Mouse (Mus musculus) urinary bladder, postnatal 25 days (tissue): ENCODE results near the gene Gstp1.
A peak's percentile ranks its signal among the peaks of the same experiment; 100 is the strongest.
"Not testable (repeated sequence)": the region's sequence is repeated elsewhere in the genome, so short reads cannot be mapped to it uniquely, and the experiment has no call there.

ENCODE experiments used
- DNase-seq: peaks from one replicate; pipeline ENCODE4 v3.0.0; 2022; ENCODE audit warnings: low spot score

Gstp1 gene

GRCm38 (mm10) chr19:4060044-4060898, 22.5 kb upstream of the Gstp1 start:
- not testable (repeated sequence) for DNase-seq

GRCm38 (mm10) chr19:4059069-4059740, 21.4 kb upstream of the Gstp1 start, which contains the start of gene Gstp3:
TSS of gene Gstp3 (minus strand) at chr19:4059569.
- DNase-seq, result no peak

- DNase-seq, result no peak
These were observed 20.8 kb upstream of the Gstp1 start for GRCm38 (mm10) chr19:4058581-4058980.

- no peak for DNase-seq
These were observed 20.2 kb upstream of the Gstp1 start for GRCm38 (mm10) chr19:4057962-4058361.

- no peak for DNase-seq
These were observed 19.6 kb upstream of the Gstp1 start for GRCm38 (mm10) chr19:4057389-4057788.

- no peak for DNase-seq
These were observed 18.9 kb upstream of the Gstp1 start for GRCm38 (mm10) chr19:4056727-4057126.

- DNase-seq, result no peak
These were observed 18.3 kb upstream of the Gstp1 start for GRCm38 (mm10) chr19:4055947-4056693.

- no peak for DNase-seq
These were observed 17.6 kb upstream of the Gstp1 start for GRCm38 (mm10) chr19:4055216-4055946.

- DNase-seq, result no peak
These were observed 16.8 kb upstream of the Gstp1 start for GRCm38 (mm10) chr19:4054613-4055012.

- DNase-seq, result no peak
These were observed 14.8 kb upstream of the Gstp1 start for GRCm38 (mm10) chr19:4052516-4053030.

- DNase-seq, result peak; percentile 69
These were observed 14.1 kb upstream of the Gstp1 start for GRCm38 (mm10) chr19:4051741-4052515.

- DNase-seq, result no peak
These were observed 13.2 kb upstream of the Gstp1 start for GRCm38 (mm10) chr19:4051016-4051415.

- DNase-seq, result not testable (repeated sequence)
These were observed 11.3 kb upstream of the Gstp1 start for GRCm38 (mm10) chr19:4049069-4049468.

- peak; percentile 77 for DNase-seq
These were observed 10.1 kb upstream of the Gstp1 start for GRCm38 (mm10) chr19:4047859-4048258.

- no peak for DNase-seq
These were observed 9.1 kb upstream of the Gstp1 start for GRCm38 (mm10) chr19:4046866-4047254.

- DNase-seq, result peak; percentile 69
These were observed 8.4 kb upstream of the Gstp1 start, which contains the start of gene Gstp2 for GRCm38 (mm10) chr19:4045966-4046865. TSS of gene Gstp2 (minus strand) at chr19:4046023.

- not testable (repeated sequence) for DNase-seq
These were observed 6.3 kb upstream of the Gstp1 start for GRCm38 (mm10) chr19:4044109-4044508.

GRCm38 (mm10) chr19:4042124-4042523, 4.3 kb upstream of the Gstp1 start:
- no peak for DNase-seq

- DNase-seq, result not testable (repeated sequence)
These were observed 3.7 kb upstream of the Gstp1 start for GRCm38 (mm10) chr19:4041500-4041899.

GRCm38 (mm10) chr19:4040941-4041340, 3.2 kb upstream of the Gstp1 start:
- DNase-seq, result not testable (repeated sequence)
